Mouse (Mus musculus) MEL-GATA-1-ER (cell line): Measurements from ENCODE around the gene Phactr2.

ENCODE experiments used
- DNase-seq: peaks from one replicate; pipeline ENCODE4 v3.0.0-alpha.2; 2012; ENCODE audit warnings: low read depth; ENCODE audit errors: extremely low read depth

Gene Phactr2

GRCm38 (mm10) chr10:13170739-13171448 lies 303.3 kb downstream of the Phactr2 start:
- no peak for DNase-seq

DNA sequence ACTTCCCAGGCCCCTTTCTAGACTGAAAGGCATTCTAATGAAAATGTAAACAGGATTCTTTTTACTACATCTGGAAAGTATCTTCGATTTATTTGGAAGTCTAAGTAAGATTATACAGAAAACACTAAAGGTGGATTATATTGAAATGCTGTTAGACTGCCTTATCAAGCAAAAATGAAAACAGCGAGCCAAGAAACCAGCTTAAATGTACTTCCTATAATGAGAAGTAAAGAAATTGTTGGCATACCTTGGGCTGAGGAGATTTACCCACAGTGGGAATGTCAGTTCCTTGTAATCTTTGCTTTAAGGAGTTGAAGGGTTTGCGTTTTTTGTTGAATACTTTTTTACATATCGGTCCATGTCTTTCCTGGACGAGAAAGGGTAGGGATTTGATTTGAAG lies 305.8 kb downstream of the Phactr2 start:
- no peak for DNase-seq

DNA sequence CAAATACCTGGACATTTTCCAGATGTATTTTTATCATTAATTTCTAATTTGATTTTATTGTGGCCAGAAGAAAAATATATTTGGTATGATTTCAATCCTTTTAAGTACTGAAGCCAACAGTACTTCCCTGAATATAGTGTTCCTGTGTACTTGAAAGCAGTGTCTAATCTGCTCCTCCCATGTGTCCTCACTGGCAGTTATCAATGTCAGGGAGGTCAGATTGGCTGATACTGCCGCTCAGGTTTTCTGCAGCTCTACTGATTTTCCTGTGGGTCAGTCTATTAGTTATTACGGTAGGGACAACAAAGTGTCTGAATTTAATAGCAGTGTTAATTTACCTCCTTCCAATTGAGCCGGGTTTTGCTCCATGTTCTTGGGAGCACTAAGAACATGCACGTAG lies 312.2 kb downstream of the Phactr2 start:
- no peak for DNase-seq

DNA sequence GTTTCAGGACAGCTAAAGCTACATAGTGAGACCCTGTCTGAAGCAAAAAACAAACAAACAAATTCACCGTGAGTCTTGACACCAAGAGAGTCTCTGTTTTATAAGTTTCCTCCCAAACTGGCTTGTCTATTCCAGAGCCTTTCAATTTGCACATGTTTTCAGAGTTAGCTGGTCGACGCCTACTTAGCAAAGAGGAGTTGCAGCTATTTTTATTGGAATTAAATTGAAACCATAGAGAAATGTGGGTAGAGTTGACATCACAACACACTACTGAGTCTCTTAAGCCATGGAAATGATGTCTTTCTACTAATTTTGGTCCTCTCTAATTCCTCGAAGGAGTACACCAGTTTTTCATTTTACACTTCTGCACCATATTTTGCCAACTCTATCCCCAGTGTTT lies 313.3 kb downstream of the Phactr2 start:
- DNase-seq: no peak
